Mouse (Mus musculus) forebrain, postnatal 0 days (tissue): ENCODE measurements around the gene Cdkn2aip. TPM values are rescaled to one million over a fixed set of nuclear protein-coding genes. Genes with fewer than 3 reads are reported as not detected.

ENCODE experiments used
- ATAC-seq: fragments of 200-750 bp; cut with Nextera tagmentation; 2 replicates; pipeline ENCODE4 v1.8.0; 2017; ENCODE audit warnings: mild to moderate bottlenecking, moderate library complexity
- DNase-seq: peaks from one replicate; pipeline ENCODE4 v3.0.0-alpha.2; 2015
- H3K27ac ChIP-seq: fragments of 300-500 bp; sonication (generic); 2 replicates; pipeline ENCODE4 v1.5.1; 2014; ENCODE audit warnings: low read depth, mild to moderate bottlenecking, antibody characterized with exemption, low read length, moderate library complexity, mixed read lengths
- H3K27me3 ChIP-seq: fragments of 300-500 bp; sonication (generic); 2 replicates; pipeline ENCODE4 v1.6.1; 2014; ENCODE audit warnings: mild to moderate bottlenecking, low read length, mixed read lengths; ENCODE audit not compliant: insufficient read depth
- H3K36me3 ChIP-seq: fragments of 300-500 bp; sonication (generic); 2 replicates; pipeline ENCODE4 v1.6.1; 2014; ENCODE audit warnings: mild to moderate bottlenecking, moderate library complexity; ENCODE audit not compliant: insufficient read depth
- H3K4me1 ChIP-seq: fragments of 300-500 bp; sonication (generic); 2 replicates; pipeline ENCODE4 v1.6.1; 2014; ENCODE audit warnings: antibody characterized with exemption; ENCODE audit not compliant: insufficient read depth
- H3K4me2 ChIP-seq: fragments of 300-500 bp; sonication (generic); 2 replicates; pipeline ENCODE4 v1.6.1; 2014; ENCODE audit warnings: low read depth, mild to moderate bottlenecking, moderate library complexity
- H3K4me3 ChIP-seq: fragments of 300-500 bp; sonication (generic); 2 replicates; pipeline ENCODE4 v1.5.1; 2014; ENCODE audit warnings: low read depth, low read length, mixed read lengths
- H3K9ac ChIP-seq: fragments of 300-500 bp; sonication (generic); 2 replicates; pipeline ENCODE4 v1.6.1; 2014; ENCODE audit warnings: mild to moderate bottlenecking
- H3K9me3 ChIP-seq: fragments of 300-500 bp; sonication (generic); 2 replicates; pipeline ENCODE4 v1.6.1; 2016; ENCODE audit warnings: low read length
- CTCF ChIP-seq: sonication (generic); IDR thresholded peaks from 2 replicates; pipeline ENCODE4 v1.5.1; 2016; ENCODE audit warnings: antibody characterized with exemption, control low read depth, low read depth
- WGBS: fragments of 180-500 bp; shearing (Covaris S2); extraction: QIAGEN DNeasy Blood & Tissue Kit; methylation state at CpG from one replicate; pipeline ENCODE4 v1.1.7; 2014; 5-methylcytosine and 5-hydroxymethylcytosine counted together
- polyA plus RNA-seq: library from polyadenylated mRNA; unstranded; fragments of >200 nt; fragmentation: Nextera tagmentation; extraction: Ambion mirVana; gene quantifications from 2 replicates; pipeline ENCODE4 v1.2.1, GENCODE M21; 2015
- total RNA-seq: library from RNA; depleted of rRNA; stranded (reverse); fragments of >200 nt; gene quantifications from 2 replicates; pipeline ENCODE4 v1.2.3, GENCODE M21; 2014

Gene Cdkn2aip
- total and polyA plus RNA-seq, 2 experiments from 2014 or later: 24.0 to 31.1 TPM

DNA sequence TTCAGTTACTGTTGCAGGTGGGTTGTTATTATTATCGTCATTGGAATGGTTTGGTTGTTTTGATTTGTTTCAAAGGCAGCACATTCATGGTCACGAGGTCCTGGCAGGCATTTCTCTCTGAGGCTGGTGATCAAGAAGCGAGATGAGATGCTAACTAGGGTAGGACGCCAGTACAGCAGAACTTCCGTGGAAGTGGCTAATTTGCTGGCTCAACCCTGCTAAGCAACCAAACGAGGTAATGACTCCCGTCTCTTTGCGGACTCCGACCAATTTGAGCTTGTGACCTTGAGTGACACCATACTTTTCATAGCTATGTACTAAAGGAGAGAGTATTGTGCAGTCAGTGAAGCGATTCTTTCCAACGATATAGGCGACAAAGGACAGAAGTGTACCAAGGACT, 32.6 kb upstream of the Cdkn2aip start:
- no peaks in the 10 kb centered on the region for H3K9me3 ChIP-seq
- 42% methylated on average over 12 of the region's 12 CpGs for WGBS
- no peak overlapping the region for H3K4me2 ChIP-seq
- no peaks in the 10 kb centered on the region for H3K27me3 ChIP-seq
- DNase-seq: no peak
- no peak for ATAC-seq
- TF ChIP-seq CTCF: no peak
- no peaks in the 10 kb centered on the region for H3K36me3 ChIP-seq
- H3K4me3 ChIP-seq: no peak overlapping the region
- no peak overlapping the region for H3K27ac ChIP-seq
- H3K9ac ChIP-seq: no peak overlapping the region
- H3K4me1 ChIP-seq: no peaks in the 10 kb centered on the region

DNA sequence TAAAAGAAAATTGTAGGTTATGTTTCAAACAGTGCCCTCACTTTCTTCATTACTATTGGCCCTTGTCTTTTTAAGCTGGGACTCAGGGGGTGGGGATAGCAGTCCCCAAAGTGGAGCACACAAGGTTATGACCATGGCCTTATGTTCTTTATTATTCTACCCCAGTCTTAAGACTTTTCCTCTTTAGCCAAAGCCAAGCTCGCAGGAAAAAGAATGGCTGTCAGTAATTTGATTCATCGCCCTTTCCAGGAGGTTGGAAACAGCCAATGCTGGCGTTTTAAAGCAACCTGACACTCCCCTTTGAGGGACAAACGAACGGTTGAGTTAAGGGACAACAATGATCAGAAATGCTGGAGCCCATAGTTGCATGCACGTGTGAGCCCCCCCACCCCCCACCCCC, 32.1 kb upstream of the Cdkn2aip start:
- no peak overlapping the region for H3K9ac ChIP-seq
- no peaks in the 10 kb centered on the region; the same call in 1 of the 2 replicates for H3K27me3 ChIP-seq
- no peaks in the 10 kb centered on the region for H3K4me1 ChIP-seq
- H3K27ac ChIP-seq: no peak overlapping the region
- DNase-seq (no peak), ATAC-seq (no peak)
- no peaks in the 10 kb centered on the region for H3K9me3 ChIP-seq
- no peak overlapping the region for H3K4me2 ChIP-seq
- no peak for TF ChIP-seq CTCF
- no peaks in the 10 kb centered on the region for H3K36me3 ChIP-seq
- WGBS: 13% methylated on average over 6 of the region's 6 CpGs
- no peak overlapping the region for H3K4me3 ChIP-seq

DNA sequence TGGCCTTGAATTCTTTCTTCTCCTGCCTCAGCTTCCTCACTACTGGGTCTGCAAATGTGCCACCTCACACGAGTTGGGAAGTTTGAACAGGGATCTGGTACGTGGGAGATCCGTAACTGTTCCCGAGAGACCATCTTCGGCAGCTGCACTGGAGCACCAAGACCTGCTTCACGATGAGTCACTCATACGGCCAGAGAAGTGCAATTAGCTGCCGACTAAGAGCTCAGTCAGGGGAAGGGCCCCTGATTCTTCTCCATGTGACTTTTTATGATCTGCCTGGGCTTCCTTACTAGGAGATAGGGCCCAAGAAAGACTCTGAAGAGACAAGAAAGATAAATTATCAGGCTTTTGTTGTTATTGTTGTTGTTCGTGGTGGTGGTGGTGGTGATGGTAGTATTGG, 31.1 kb upstream of the Cdkn2aip start:
- no peaks in the 10 kb centered on the region for H3K9me3 ChIP-seq
- no peak overlapping the region for H3K4me3 ChIP-seq
- whole genome bisulfite sequencing: 84% methylated on average over 9 of the region's 9 CpGs
- DNase-seq: no peak
- TF ChIP-seq CTCF: no peak
- H3K4me2 ChIP-seq: no peak overlapping the region
- H3K27ac ChIP-seq: no peak overlapping the region
- H3K36me3 ChIP-seq: no peaks in the 10 kb centered on the region
- H3K9ac ChIP-seq: no peak overlapping the region
- no peak for ATAC-seq
- H3K27me3 ChIP-seq: no peaks in the 10 kb centered on the region; the same call in 1 of the 2 replicates
- H3K4me1 ChIP-seq: no peaks in the 10 kb centered on the region

DNA sequence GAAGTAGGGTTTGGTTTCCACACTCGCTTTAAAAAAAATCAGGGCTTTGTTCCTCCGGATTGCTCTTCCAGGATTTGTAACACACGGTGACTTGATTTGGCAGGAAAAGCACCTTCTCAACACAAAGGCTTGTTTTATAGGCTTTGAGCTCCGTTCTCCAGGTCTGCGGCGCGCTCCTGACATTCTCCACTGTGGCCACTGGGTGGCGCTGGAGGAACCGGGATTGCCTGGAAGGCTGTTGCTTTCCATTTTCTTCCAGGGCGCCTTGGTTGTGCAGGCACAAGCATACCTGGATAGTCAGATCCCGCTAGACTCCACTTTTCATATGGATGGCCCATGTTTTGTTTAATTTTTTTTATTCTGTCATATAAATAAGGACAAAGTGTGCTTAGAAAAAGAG, 29.7 kb upstream of the Cdkn2aip start:
- peak; percentile 95 for TF ChIP-seq CTCF
- peak; percentile 93 for DNase-seq
- ATAC-seq: peak; percentile 87
- WGBS: 8% methylated on average over 11 of the region's 11 CpGs
- no peaks in the 10 kb centered on the region for H3K4me1 ChIP-seq
- H3K4me2 ChIP-seq: peak overlapping the region; percentile 38
- H3K9ac ChIP-seq: no peak overlapping the region
- no peaks in the 10 kb centered on the region for H3K36me3 ChIP-seq
- H3K4me3 ChIP-seq: 0 out of 2 replicates have a peak overlapping the region, but pooled peaks have one; percentile 9
- no peaks in the 10 kb centered on the region; the same call in 1 of the 2 replicates for H3K27me3 ChIP-seq
- no peak overlapping the region for H3K27ac ChIP-seq
- H3K9me3 ChIP-seq: no peaks in the 10 kb centered on the region

DNA sequence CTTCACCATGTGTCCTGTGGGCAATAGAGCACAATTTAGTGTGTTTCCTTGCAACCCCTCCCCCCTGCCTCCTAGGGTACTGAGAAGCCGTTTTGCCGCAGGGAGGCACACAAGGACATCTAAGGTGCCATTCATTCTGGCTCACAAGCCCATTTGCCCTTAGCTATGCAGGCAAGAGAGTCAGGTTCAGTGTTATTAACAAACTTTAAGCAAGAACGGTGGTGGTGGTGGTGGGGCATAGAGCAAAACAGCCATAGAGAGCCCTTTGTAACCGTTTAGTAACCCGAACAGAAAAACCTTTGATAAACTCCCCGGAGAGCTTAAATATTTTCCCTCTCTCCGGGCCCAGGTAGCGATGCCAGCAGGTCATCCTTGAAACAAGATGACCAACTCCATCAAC, 29.3 kb upstream of the Cdkn2aip start:
- 42% methylated on average over 8 of the region's 8 CpGs for WGBS
- H3K9me3 ChIP-seq: no peaks in the 10 kb centered on the region
- H3K9ac ChIP-seq: no peak overlapping the region
- H3K27ac ChIP-seq: no peak overlapping the region
- H3K4me2 ChIP-seq: peak overlapping the region; percentile 38
- no peak for TF ChIP-seq CTCF
- H3K27me3 ChIP-seq: no peaks in the 10 kb centered on the region; the same call in 1 of the 2 replicates
- H3K4me3 ChIP-seq: 0 out of 2 replicates have a peak overlapping the region, but pooled peaks have one; percentile 9
- DNase-seq (no peak), ATAC-seq (peak; percentile 44; the same call in 1 of the 2 replicates)
- no peaks in the 10 kb centered on the region for H3K36me3 ChIP-seq
- no peaks in the 10 kb centered on the region for H3K4me1 ChIP-seq

DNA sequence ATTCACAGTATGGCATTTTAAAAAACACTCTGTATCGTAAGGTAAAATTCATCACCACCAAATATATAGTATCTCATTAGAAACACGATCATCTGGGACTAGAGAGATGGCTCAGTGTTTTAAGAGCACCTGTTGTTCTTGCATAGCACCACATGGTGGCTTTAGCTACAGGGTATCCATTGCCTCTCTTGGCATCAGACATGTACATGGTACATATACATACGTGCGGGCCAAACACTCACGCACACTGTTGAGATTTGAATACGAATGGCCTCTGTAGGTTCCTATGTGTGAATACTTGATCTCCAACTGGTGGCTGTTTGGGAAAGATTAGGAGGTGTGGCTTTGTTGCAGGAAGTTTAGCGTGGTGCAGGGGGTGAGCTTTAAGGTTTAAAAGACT, 28.6 kb upstream of the Cdkn2aip start:
- 82% methylated on average over 7 of the region's 7 CpGs for WGBS

DNA sequence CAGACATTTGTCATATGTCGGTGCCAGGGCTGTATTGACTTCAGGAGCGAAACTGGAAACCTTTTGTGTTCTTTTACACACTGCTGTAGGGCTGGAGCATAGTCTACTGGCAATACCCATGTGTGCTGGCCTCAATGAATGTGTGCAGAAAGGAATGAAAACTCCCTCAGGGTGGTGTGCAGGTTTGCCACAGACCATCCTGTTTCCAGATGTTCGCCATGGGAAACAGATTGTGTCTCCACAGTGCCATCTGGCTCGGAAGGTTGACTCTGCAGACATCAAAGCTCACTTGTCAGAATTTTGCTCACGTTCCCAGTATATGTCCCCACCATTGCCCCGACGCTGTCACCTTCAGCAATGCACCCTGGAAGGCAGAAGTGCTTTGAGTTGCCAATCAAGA, 23.4 kb upstream of the Cdkn2aip start:
- no peaks in the 10 kb centered on the region for H3K36me3 ChIP-seq
- DNase-seq: peak; percentile 42
- H3K4me3 ChIP-seq: no peak overlapping the region
- no peak overlapping the region for H3K27ac ChIP-seq
- no peak overlapping the region for H3K9ac ChIP-seq
- H3K9me3 ChIP-seq: no peaks in the 10 kb centered on the region
- no peak overlapping the region for H3K4me2 ChIP-seq
- no peak for TF ChIP-seq CTCF
- H3K4me1 ChIP-seq: no peaks in the 10 kb centered on the region
- H3K27me3 ChIP-seq: no peaks in the 10 kb centered on the region; the same call in 1 of the 2 replicates
- WGBS: 50% methylated on average over 7 of the region's 7 CpGs
- ATAC-seq: peak; percentile 76

More for the DNA sequence above, 28.6 kb upstream of the Cdkn2aip start:
- no peaks in the 10 kb centered on the region for H3K9me3 ChIP-seq
- no peak for ATAC-seq
- no peaks in the 10 kb centered on the region for H3K36me3 ChIP-seq
- H3K9ac ChIP-seq: no peak overlapping the region
- H3K4me1 ChIP-seq: no peaks in the 10 kb centered on the region
- H3K27me3 ChIP-seq: no peaks in the 10 kb centered on the region; the same call in 1 of the 2 replicates
- DNase-seq: no peak
- no peak overlapping the region for H3K4me3 ChIP-seq
- no peak overlapping the region for H3K27ac ChIP-seq
- TF ChIP-seq CTCF: peak; percentile 13; the same call in 1 of the 2 replicates
- H3K4me2 ChIP-seq: no peak overlapping the region
